Mouse (Mus musculus) CD4-positive, CD25-positive, alpha-beta regulatory T cell, adult 4 months (primary cell): ENCODE measurements around the gene Gm20662. TPM values are rescaled to one million over a fixed set of nuclear protein-coding genes. Genes with fewer than 3 reads are reported as not detected.
"Not testable (repeated sequence)": the region's sequence is repeated elsewhere in the genome, so short reads cannot be mapped to it uniquely, and the experiment has no call there.

Experiments
- ATAC-seq: one replicate; pipeline ENCODE4 v1.8.0; 2017
- polyA plus RNA-seq, 2 experiments: library from polyadenylated mRNA; unstranded; fragments of 100-300 nt; shearing (Covaris generic); gene quantifications; one replicate each; pipeline ENCODE4 v1.2.1; 2017

Gm20662 gene
- polyA plus RNA-seq, 2 experiments from 2014 or later = not detected

DNA sequence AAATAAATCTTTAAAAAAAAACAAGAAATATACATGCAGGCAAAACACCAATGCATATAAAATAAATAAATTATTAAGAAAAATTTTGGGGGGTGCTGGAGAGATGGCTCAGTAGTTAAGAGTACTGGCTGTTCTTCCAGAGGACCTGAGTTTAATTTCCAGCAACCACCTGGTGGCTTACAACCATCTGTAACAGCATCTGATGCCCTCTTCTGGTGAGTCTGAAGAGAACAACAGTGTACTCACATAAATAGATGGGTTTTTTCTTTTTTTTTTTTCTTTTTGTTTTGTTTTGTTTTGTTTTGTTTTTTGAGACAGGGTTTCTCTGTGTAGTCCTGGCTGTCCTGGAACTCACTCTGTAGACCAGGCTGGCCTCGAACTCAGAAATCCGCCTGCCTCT lies 17.4 kb downstream of the Gm20662 start:
- ATAC-seq = not testable (repeated sequence)

DNA sequence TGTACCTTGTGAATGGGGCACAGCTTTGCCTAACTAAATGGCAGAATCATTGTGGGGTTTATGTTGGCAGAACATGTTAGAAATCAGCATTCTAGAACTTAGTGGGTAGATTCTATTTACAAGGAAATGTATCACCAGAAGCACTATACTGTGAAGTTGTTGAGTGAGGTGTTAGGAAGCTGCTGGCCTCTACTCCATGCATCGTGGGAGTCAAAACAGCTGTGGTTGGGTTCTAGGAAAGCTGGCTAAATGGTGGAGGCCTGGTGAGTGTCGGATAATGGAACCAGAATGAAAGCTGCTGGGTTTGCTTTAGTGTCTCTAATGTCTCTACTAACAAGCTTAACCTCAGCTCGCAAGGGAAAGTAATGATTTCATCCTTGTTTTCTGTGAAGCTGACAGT lies 21.0 kb downstream of the Gm20662 start:
- no peak for ATAC-seq

DNA sequence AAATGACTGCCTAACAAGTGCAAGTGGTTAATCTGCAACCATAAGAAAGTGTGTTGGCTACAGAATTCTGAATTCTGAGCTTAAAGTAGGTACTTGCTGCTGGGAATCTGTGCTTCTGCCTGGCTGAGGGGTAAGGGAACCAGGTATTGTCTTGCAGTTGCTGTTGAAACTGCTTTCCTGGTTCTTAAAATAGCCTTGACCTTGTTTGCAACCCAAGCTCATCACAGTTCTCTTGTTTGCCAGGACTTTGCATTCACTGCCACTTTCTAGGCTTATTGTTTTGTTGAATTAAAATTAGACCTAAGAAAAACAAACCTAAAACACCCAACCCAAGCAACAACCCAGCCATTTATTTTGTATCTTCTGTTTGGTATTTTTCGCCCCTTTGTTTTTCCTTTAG lies 24.6 kb downstream of the Gm20662 start:
- ATAC-seq = no peak

DNA sequence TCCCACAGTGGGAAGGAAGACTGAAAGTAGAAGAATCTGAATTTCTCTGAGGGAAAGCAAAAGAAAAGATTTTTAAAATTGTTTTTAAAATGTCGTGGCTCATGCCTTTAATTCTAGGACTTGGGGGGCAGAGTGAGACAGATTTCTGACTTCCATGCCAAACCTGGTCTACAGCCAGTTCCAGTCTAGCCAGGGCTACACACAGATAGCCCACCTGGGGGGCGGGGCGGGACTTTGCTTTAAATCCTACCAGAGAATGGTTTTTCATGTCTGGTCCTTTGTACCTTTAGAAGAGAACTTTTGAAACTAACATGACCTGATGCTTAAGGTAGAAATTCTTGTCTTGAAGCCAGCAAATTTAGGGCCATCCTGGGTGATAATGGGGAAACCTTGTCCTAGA lies 27.1 kb downstream of the Gm20662 start:
- no peak for ATAC-seq

DNA sequence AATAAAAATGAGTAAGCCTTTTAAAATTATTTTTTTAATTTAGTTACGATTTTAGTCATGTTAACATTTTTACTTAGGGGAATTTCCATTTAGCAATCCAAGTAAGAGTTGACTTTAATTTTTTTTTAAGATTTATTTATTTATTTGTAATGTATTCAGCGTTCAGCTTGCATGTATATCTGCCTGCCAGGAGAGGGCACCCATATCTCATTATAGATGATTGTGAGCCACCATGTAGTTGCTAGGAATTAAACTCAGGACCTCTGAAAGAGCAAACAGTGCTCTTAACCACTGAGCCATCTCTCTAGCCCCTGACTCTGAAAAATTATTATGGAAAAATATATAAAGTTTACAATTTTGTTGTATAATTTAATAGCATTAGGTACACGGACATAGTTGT lies 30.4 kb downstream of the Gm20662 start:
- ATAC-seq = no peak

DNA sequence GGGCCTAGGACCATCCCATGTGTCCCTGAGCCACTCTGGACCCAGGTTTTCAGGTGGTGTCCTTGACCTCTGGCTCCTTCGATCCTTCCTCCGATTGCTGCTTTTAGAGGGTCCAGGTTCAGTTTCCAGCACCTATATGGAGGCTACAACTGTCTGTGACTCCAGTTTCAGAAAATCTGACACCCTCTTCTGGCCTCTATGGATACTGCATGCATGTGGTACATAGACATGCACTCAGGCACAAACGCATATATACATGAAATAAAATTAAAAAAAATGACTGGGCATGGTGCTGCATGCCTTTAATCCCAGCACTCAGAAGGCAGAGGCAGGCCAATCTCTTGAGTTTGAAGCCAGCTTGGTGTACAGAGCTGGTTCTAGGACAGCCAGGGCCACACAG lies 31.7 kb downstream of the Gm20662 start:
- ATAC-seq = no peak

DNA sequence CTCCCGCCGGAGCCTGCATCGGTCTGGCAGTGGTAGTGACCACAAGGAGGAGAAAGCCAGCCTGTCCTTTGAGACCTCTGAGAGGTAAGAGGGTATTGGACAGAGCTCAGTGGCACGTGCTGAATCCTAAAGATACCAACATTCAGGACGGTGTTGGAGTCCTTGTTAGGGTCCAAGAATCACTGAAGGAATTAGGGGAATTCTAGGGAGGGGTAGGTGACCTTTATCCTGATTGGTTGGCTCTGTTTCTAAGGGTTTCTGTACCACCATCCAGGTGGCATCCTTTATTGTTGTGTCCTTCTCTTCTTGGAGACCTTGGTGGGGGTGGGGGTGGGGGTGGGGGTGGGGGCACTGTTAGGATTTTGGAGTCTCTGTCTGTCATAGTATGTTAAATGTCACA lies 36.0 kb downstream of the Gm20662 start:
- no peak for ATAC-seq

DNA sequence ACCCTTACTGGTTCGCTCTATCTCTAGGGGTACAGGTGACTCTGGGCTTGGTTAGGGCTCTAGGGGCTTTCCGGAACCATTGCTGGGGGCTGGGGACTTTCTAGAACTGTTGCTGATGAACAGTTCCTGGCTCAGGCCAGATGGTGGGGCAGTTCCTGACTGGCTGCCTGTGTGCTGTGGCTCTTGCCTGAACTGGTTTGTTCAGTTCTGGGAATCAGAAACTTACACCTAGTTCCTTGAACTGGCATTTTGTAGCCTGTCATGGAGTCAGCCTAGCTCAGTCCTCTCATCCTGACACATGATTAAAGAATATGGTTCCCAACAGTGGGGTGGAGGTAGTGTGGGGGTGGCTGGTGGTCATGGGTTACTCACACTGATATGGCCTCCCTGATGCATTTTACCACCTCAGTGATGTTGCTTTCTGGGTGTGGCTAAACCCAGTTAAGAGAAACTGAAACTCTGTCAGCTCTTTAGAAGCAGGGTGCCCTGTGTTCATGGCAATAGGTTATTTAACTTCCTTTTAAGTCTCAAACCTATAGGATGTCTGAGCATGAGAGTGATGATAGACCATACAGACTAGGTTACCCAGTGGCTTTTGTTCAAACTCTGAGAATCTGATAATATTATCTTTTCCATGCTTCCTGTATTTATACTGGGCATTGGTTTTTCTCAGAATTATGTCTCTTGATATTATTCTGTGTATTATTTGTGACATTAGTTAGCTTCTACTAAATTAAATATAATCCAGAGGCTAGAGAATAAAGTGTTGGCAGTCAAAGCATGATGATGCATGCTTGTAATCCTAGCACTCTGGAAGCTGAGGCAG lies 39.4 kb downstream of the Gm20662 start:
- ATAC-seq = peak; percentile 87

DNA sequence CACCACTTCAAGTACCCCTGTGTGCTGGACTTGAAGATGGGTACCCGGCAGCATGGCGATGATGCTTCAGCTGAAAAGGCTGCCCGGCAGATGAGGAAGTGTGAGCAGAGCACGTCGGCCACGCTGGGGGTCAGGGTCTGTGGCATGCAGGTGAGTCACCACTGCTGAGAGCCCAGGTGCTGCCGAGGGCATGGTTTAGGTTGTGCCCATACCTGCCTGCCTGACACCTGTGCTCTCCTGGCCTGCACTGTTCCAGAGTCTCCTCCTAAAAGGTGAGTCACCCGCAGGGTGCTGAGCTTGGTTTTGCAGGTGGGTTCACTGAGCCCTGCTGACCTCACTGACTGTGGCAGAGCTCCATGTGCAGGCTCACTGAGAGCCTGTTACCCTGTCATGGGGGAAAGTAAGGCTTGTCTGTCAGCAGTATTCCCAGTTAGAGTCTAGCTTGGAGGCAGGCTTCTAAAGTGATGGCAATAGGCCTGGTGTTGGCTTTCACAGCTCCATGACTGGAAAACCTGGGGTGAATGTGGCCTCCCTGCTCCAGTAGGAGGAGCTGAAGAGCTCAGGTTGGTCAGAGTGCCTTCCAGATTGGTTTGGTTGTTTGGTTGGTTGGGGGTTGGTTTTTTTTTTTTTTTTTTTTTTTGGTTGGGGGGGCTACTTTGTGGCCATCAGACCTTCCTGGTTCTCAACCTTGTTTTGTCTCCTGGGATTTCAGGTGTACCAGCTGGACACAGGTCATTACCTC lies 48.8 kb downstream of the Gm20662 start:
- no peak for ATAC-seq

DNA sequence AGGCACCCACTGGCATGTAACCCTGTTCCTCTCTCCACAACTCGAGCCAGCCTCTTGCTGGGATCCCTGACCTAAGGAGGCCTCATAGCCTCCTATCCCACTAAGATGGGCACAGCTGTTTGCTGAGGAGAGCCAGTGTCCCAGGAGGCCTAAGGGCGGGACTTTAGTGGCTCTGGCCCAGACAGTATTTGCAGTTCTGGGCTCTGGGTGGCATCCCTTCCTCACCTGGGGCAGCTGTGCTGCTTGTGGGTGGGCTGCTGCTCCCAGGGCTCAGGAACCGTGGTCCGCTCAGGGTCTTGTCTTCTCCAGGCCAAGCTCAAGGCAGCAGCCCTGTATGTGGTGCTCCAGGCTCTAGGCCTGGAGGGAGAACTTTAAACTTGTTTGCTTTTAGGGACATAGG lies 50.4 kb downstream of the Gm20662 start:
- ATAC-seq = no peak

DNA sequence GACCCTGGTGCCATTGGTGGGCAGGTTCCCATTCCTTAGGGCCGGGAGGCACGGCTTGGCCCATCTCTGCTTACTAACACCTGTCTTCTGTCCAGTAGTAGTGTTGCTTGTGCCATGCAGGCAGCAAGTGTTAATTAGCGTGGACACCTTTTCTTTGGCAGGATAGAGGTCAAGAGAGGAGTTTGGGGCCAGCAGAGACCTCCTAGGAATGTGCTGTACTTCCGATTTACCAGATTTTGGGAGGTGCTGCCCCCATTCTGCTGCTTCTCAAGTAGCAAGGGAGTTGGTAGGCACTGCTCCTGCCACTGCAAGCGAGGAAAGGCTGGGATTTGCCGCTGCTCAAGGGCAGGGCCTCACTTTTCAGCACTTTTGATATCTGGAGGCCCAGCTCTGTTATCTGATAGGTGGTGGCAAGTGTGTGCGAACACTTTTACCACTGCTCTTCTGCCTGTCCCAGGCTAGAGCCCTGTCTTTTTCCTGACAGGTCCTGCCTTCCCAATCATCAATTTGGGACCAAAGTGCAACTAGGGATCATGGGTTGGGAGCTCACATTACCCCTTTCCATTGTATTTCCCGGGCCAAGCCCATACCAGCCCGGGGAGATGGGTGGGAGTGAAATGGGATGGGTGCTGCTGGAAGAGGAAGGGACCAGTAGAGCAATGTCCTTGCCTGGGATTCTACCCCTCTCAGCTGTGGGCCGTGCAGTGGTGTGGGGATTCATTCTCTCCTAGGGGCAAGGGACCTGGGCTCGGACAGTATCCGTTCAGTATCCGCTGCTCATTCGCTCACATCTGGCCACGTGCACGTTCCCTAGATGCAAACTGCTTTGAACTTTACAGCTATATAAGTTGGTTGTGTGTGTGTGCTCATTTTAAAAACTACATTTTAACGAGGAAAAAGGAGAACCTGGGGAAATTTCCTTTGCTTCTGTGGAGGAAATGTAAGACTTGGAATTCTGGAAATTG lies 51.7 kb downstream of the Gm20662 start:
- ATAC-seq = no peak

DNA sequence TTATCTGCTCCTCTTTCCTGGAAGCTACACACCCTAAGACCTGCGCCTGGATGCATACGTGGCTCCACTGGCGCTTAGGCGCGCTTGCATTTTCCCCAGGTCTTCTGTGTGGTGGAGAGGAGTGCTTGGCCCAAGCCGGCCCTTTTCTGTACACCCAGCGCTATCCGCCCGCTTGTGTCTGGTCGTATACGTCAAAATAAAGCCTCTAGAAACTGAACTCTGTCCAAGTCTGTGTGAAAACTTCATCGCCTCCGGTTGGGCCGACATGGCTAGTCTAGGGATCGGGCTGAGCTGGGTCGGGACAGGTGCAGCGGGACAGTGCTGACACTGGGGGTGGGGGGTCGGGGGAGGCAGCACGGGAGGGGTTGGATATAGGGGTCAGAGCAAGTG lies 52.4 kb downstream of the Gm20662 start:
- no peak for ATAC-seq

DNA sequence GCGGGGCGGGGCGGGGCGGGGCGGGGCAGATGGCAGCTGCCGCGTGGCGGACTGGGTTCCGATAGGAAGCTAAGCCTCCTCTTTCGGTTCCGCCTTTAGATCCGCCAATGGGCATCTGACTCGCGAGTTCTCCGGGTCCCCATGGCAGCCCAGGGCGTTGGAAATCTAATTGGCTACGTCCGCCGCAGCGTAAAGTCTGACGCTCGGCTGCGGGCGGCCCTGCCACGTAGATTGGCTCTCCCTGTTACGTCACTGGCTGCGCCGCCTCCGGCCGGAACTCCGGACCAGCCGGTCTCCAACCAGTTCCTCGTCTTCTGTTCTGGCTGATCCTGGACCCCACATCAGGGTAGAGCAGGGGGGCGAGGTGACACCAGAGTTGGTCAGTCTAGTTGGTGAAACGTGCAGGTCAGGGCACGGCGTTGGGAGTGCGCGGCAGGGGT lies 52.9 kb downstream of the Gm20662 start, which contains the start of gene Gmppb:
Gene Gmppb (plus strand): TSS at position 227 of the 440 bp plus-strand sequence.
- ATAC-seq = peak; percentile 90

DNA sequence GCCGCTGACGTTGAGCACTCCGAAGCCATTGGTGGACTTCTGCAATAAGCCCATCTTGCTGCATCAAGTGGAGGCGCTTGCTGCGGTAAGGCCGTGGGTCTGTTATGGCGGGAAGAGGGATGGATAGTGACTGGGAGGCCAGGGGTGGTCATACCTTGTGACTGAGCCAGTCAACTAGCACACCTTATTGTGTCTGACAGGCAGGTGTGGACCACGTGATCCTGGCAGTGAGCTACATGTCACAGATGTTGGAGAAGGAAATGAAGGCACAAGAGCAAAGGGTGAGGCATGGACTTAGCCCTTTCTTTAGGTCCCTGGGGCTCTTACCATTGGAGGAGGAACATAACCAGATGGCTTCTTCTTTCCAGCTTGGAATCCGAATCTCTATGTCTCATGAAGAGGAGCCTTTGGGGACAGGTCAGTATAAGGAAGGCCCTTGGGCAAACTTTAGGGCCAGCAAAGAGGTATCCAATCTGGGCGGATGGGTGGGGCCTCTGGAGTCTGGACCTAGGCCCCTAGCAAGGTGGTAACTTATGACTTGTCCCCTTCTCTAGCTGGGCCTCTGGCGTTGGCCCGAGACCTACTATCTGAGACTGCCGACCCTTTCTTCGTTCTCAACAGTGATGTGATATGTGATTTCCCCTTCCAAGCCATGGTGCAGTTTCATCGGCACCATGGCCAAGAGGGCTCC lies 53.6 kb downstream of the Gm20662 start:
- peak; percentile 12 for ATAC-seq

DNA sequence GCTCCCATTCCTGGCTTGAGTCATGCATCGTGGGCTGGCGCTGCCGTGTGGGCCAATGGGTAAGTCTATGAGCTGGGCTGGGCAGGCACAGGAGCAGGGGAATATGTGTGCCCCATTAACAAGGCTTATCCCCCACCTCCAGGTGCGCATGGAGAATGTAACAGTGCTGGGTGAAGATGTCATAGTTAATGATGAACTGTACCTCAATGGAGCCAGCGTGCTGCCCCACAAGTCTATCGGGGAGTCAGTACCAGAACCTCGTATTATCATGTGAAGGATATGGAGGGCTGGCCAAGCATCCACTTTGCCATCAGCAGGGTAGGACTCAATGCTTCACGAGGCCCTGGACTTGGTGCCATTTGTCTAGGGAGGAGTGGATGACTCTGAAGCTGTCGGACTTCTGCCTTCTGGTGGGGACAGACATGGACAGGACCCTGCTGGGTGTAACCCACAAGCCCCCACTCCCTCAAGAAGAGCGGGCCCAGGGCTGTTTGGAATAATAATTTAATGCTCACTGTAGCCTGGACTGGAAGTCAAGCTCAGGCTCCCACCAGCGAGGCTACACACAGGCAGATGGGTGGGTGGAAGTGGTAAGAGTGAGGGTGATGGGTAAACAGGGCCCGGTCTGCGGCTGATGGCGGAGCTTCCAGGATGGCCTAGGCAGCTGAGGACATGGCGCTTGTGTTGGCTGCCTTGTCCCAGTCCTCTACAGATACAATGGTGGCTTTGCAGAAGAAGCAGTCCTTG lies 55.2 kb downstream of the Gm20662 start:
- ATAC-seq = no peak

DNA sequence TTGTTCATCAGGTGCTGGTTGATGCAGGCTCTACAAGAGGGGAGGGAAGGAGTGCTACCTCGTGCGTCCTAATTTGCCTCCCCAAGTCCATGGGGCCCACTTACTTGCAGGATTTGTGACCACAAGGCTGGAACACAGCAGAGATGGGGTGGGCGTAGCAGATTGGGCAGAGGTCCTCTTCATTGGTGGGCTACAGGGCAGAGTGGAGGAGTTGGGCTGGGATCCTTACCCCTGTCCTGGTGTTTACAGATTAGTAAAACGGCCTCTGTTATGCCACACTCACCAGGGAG lies 55.7 kb downstream of the Gm20662 start:
- ATAC-seq = no peak

DNA sequence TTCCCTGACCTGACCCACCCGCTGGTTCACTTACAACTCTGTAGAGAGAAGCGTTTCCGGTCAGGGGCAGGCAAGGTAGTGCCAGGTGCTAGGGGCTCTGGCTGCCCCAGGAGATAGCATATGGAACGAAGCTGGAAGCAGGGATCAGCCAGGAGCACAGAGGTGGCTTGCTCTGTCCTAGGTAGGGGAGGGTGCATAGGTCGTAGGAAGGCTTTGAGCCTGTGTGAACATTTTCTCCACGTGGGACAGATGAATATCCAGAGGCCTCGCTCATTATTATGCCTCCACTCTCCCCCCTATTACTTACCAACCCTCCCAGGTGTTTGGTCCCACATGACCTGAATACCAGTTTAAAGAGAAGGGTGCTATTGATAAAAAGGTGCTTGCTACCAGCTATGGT lies 56.3 kb downstream of the Gm20662 start:
- ATAC-seq = no peak

DNA sequence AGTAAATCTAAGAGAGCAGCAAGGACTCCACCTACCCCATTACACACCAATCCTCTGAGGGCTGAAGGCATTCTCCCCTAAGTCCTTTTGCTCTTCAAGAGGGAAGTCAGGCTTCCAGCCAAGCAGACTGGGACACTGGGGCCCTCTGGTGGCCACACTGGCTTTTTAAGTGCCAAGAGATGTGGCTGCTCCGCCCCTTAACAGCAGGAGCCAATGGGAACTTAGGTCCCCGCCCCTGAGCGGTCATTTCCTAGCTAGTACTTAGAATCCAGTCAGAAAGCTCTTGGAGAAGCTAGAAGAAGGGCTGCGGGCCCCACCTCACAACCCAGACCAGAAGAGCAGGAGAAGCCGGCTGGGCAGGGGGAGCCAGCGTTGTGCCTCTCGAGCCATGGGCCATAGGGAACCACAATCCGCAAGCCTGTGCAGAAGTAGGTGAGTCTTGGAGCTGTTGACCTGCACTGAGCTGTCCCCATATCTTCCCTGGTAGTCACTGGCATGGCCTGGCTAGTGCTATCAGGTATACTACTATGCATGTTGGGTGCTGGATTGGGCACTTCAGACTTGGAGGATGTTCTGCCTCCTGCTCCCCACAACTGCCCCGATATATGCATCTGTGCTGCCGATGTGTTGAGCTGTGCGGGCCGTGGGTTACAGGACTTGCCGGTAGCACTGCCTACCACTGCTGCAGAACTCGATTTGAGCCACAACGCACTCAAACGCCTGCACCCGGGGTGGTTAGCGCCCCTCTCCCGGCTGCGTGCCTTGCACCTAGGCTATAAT lies 56.9 kb downstream of the Gm20662 start, which contains the start of gene Amigo3:
Gene Amigo3 (plus strand): TSS at position 275 of the 780 bp plus-strand sequence.
- peak; percentile 78 for ATAC-seq

DNA sequence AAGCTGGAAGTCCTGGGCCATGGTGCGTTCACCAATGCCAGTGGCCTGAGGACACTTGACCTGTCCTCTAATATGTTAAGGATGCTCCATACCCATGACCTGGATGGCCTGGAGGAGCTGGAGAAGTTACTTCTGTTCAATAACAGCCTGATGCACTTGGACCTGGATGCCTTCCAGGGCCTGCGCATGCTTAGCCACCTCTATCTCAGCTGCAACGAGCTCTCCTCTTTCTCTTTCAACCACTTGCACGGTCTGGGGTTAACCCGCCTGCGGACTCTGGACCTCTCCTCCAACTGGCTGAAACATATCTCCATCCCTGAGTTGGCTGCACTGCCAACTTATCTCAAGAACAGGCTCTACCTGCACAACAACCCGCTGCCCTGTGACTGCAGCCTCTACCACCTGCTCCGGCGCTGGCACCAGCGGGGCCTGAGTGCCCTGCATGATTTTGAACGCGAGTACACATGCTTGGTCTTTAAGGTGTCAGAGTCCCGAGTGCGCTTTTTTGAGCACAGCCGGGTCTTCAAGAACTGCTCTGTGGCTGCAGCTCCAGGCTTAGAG lies 57.6 kb downstream of the Gm20662 start:
- ATAC-seq = no peak

DNA sequence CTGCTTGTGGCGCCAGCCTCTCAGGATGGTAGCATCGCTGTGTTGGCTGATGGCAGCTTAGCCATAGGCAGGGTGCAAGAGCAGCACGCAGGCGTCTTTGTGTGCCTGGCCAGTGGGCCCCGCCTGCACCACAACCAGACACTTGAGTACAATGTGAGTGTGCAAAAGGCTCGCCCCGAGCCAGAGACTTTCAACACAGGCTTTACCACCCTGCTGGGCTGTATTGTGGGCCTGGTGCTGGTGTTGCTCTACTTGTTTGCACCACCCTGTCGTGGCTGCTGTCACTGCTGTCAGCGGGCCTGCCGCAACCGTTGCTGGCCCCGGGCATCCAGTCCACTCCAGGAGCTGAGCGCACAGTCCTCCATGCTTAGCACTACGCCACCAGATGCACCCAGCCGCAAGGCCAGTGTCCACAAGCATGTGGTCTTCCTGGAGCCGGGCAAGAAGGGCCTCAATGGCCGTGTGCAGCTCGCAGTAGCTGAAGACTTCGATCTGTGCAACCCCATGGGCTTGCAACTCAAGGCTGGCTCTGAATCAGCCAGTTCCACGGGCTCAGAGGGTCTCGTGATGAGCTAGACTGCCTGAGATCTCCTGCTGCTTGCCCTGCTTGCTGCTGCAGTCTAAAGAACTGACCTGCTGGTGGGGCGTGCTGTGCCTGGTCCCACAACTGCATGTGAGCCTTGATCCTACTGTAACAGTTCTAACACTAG lies 58.3 kb downstream of the Gm20662 start:
- ATAC-seq = no peak
